Mouse (Mus musculus) spleen, adult 2 months (tissue): ENCODE measurements at regions not wholly inside any gene's neighbourhood (a gene's known extent, or its start where the extent isn't known, plus 50 kb on each side); places are given as distances from the start of the nearest gene placed in this dataset.

Experiments
- CTCF ChIP-seq: fragments of 200-500 bp; IDR thresholded peaks from 2 replicates; pipeline ENCODE4 v1.5.1; 2011; ENCODE audit warnings: mild to moderate bottlenecking, inconsistent platforms; ENCODE audit not compliant: insufficient read depth, insufficient read length, insufficient replicate concordance; ENCODE audit errors: extremely low read depth
- POLR2A ChIP-seq: fragments of 200-500 bp; IDR thresholded peaks from 2 replicates; pipeline ENCODE4 v1.6.1; 2011; ENCODE audit warnings: low read depth, low read length, inconsistent platforms

- TF ChIP-seq CTCF (no peak), POLR2A (no peak)
These were observed 303.0 kb downstream of the Dmrt2 start for GRCm38 (mm10) chr19:25975202-25975601.
